Mouse (Mus musculus) neural tube, embryonic 10.5 days (tissue): ENCODE results near the gene Hif1an.

Experiments used
- DNase-seq: peaks from one replicate; pipeline ENCODE4 v3.0.0-alpha.2; 2017; ENCODE audit warnings: low spot score; ENCODE audit errors: extremely low spot score

Gene Hif1an

DNA sequence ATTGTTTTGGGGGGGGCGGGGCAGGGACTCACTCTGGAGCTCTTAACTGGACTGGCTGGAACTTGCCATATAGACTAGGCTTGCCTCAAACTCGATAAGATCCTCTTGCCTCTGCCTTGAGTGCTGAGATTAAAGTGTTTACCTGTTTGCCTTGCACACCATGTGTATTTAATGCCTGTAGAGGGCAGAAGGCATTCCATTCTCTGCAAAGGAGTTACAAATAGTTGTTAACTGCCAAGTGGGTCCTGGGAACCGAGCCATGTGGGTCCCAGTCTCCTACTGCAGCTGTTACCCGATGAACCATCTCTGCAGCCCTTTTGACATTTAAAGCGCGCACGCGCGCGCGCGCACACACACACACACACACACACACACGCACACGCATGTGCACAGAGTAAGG is 1.4 kb downstream of the Hif1an start:
- DNase-seq, result no peak

DNA sequence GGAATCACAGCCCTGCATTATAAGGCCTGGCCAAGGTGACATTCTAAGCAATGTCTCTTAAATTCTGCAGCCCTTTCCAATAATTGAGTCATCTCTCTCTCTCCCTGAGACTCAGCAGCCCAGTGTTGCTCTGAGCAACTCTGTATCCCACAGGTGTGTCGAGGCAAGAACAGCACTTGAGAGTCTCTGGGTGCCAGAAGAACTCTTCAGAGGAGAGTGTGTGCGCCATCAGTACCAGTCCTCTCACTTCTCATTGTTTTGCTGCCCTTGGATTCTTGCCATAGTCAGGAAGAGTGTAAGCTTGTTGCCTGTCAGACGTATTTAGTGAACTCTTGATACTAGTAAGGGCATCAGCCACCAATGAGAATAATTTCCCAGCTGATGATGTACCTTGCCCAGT is 5.1 kb downstream of the Hif1an start:
- DNase-seq, result no peak

DNA sequence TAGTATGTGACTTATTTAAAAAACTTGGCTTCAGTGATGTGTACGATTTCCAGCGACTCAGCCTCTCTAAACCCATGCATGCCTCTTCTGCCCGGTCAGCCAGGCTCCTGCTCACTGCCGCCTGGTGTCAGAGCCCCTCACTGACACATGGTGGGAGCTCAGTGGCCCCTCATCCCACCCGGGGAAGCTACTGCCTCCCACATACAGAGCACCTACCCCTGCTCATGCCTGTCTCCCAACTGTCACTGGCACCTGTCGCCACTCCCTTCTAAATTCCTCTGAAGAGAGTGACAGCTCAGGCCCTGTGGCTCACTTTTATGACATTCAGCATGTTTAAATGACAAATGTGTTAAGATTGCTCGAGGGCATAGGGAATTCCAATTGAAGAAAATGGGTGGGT is 13.6 kb downstream of the Hif1an start:
- DNase-seq, result no peak

DNA sequence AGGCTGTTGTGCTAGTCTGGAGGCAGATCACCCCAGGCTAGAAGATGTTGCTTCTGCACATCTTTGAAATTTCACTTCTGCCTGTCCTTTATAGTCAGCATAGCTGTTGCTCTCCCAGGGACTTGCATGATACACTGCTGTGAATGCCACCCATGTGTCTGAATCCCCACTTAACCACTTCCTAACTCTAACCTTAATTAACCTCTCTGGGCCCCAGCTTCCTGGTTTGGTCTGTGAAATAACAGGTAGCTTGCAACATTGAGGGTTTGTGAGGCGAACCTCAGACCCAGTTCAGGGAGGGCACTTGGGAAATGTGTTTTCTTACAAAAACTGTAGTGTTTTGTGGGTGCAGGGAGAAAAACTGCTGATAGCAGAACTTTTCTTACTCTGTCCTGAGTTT is 15.4 kb downstream of the Hif1an start:
- DNase-seq, result no peak

DNA sequence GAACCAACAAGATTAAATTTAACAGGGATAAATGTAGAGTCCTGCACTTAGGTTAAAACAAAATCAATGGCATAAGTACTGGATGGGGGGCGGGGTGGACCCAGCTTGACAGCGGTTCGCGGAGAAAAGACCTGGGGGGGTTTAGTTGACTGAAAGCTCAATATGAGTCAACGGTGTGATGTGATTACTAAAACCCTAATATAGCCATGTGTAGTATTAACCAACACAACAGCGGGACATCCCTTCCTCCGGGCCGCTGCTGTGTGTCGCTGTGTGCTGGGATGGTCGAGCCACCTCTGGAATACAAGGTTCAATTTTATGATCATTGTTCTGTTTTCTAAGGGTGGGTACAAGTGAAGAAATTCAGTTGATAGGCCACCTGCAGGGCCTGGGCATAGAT is 19.5 kb downstream of the Hif1an start:
- no peak for DNase-seq

DNA sequence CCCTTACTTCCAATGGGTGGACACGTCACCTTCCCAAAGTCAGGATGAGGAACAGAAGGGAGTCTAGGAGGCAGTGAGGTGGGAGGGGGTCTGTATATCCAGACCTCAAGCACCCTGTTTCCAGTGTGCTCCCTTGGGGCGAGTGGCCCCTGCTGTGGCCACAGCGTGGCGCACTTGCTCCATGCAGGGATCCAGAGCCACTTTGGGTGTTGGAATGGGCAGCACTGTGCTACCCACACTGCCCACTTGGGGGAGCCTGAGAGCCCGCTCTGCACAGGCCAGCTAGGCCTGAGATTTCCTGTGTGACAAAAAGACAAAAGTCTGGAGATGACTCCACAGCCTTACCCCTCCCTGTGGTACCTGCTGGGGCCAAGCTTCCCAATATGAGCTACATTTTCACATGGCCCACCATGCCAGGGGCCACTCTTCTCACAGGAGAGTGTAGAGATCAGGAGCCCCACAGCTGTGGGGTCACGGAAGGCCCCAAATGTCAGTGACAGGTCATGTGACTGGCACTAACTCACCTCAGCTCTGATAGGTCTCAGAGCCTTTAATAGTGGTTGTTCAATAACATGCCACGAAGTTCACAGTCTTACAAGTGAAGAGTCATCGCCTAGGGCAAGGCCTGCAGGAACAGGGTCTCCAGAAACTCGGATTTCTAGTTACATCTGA is 20.1 kb downstream of the Hif1an start:
- peak; percentile 96 for DNase-seq

DNA sequence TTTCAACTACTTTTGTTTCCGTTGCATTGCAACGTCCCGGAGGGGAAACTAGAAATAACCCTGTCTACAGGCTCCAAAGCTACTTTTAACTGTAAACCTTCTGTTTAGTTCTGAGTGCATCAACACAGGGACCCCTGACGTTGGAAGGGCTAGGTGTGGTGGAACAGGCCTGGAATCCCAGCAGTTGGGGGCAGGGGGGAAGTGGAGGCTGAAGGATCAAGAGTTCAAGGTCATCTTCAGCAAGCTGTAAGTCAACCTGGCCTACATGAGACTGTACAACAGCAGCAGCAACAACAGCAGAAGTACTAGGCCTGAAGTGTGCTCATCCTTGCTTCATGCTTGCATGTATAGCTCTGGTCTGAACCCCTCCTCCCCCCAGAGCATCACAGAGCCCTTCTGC is 25.4 kb downstream of the Hif1an start:
- no peak for DNase-seq

DNA sequence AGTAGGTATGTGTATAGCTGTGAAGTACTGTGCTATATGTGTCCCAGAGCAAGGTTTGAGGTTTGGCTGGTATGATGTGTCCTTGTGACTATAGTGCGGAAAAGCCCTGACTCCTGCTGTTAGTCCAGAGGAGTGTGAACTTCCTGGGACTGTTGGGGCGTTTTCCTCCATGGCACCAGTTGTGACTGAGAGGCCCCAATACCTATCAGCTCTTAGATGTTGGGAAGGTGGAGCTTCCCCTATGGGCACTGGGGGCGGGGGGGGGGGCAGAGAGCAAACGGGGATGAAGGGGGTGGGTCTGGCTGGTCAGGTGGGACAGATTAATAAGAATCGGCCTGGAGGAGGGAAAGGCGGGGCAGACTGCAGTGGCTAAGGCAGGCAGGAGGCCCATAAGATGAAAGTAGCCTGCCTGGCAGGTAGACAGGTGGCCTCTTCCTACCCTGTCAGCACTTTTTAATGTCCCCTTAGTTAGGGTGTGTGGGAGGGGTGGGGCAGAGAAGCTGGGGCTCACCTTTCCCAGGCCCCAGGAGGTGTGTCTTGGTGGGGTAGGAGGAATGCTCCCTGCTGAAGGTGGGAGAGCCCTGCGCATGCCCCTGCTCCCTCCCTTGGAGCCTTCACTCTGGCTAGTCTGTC is 27.1 kb downstream of the Hif1an start:
- DNase-seq, result no peak

DNA sequence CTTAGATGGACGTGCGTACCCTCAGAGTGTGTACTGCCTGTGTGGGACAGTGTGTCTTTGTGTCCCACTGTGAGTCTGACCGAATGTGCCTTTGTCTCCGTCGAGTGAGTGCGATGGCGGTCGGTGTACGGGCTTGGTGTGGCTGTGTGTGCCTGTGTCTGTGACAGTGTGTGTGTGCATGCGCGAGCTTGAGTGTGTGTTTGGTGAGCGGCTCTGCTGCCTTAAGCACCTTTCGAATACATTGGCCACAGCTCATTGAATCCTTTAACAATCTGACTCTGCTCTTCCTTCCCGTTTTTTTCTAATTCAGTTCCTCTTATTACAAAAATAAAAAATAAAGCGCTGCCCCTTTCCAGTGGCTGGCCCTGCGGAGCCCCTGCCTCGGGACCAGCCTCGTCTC is 28.3 kb downstream of the Hif1an start:
- no peak for DNase-seq

DNA sequence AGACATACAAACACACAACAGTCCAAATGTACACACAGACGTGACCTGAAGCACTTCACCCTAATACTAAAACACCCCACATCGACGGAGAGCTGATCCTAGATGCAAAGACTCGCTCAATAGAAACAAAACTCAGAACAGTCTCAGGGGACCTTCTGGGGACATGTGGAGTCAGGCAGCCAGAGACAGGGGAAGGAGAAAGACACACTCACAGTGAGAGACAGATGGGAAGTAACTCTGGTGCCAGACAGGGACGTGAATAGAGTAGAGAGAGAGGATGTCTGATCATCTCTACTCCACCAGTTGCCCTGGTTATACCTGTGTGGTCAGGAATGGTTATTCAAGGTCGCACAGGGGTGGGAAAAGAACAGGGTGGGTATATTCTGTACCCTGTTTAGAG is 29.0 kb downstream of the Hif1an start:
- DNase-seq, result no peak

DNA sequence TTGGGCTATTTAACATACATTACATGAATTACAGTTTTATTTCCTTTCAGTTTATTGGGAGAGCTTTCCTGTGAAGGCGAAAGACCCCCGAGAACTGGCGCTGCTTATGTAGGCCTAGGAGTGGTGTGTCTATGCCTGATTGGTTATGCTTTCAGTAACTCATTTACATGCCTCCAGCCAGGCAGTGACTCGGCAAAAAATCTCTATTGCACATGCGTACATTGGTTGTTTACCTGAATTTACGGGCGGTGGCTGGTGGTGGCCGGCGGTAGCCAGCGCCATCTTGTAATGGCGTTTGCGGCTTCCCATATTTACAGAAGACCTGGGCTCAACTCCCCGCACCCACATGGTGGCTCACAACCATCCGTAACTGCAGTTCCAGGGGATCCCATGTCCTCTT is 31.5 kb downstream of the Hif1an start:
- no peak for DNase-seq

DNA sequence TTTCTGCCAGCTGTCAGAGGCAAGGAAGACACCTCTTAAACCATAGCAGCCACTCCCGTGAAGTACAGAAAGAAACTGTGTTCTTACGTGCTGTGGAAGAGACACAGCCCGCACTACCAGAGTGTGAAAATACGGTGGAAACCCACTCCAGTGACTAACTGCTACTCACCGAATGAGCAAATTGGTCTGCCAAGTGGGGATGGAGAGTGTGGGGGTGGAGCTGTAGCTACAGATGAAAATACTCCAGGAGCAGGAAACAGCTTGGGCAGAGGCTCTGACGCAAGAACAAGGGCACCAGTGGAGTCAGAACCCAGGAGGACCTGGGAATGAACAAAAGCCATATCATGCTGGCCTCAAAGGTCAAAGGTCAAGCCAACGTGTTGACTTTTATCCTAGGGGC is 55.5 kb downstream of the Hif1an start:
- DNase-seq, result no peak
